Mouse (Mus musculus) kidney, adult 2 months (tissue): ENCODE data around the gene Grid2. TPM values are rescaled to one million over a fixed set of nuclear protein-coding genes. Genes with fewer than 3 reads are reported as not detected.

Experiments used
- DNase-seq: peaks from one replicate; pipeline ENCODE4 v3.0.0; 2021
- H3K27ac ChIP-seq: fragments of 200-500 bp; 2 replicates; pipeline ENCODE4 v1.5.1; 2012; ENCODE audit warnings: low read depth, low read length, control low read depth, inconsistent platforms; ENCODE audit not compliant: insufficient read depth
- H3K27me3 ChIP-seq: fragments of 200-500 bp; replicated peaks from 2 replicates; pipeline ENCODE4 v1.6.1; 2012; ENCODE audit warnings: mild to moderate bottlenecking, moderate library complexity, low read length, inconsistent platforms; ENCODE audit not compliant: control insufficient read depth, insufficient read depth
- H3K36me3 ChIP-seq: fragments of 200-500 bp; 2 replicates; pipeline ENCODE4 v1.6.1; 2012; ENCODE audit warnings: mild to moderate bottlenecking, moderate library complexity, low read length, inconsistent platforms; ENCODE audit not compliant: control insufficient read depth, insufficient read depth
- H3K4me1 ChIP-seq: fragments of 200-500 bp; 2 replicates; pipeline ENCODE4 v1.6.1; 2011; ENCODE audit warnings: low read length; ENCODE audit not compliant: control insufficient read depth, insufficient read depth
- H3K4me3 ChIP-seq: fragments of 200-500 bp; 2 replicates; pipeline ENCODE4 v1.5.1; 2011; ENCODE audit warnings: mild to moderate bottlenecking, low read depth, low read length, control low read depth; ENCODE audit not compliant: insufficient read depth
- CTCF ChIP-seq: fragments of 200-500 bp; conservative IDR thresholded peaks from 2 replicates; pipeline ENCODE4 v1.5.1; 2011; ENCODE audit warnings: low read depth, mild to moderate bottlenecking, control low read depth, low read length, moderate library complexity, mixed read lengths; ENCODE audit not compliant: insufficient read depth, insufficient read length
- POLR2A ChIP-seq: fragments of 200-500 bp; IDR thresholded peaks from one replicate; pipeline ENCODE4 v1.6.1; 2011; ENCODE audit warnings: low read depth, low read length, control low read depth
- WGBS: fragments of 180-500 bp; shearing (Covaris S2); methylation state at CpG from one replicate; pipeline ENCODE4 v1.1.7; 2018; 5-methylcytosine and 5-hydroxymethylcytosine counted together
- polyA plus RNA-seq: library from polyadenylated mRNA; depleted of rRNA; stranded (reverse); fragments of >200 nt; gene quantifications from 2 replicates; pipeline ENCODE4 v1.2.3, GENCODE M21; 2012

Gene Grid2
- polyA plus RNA-seq, 1 experiment, result not detected

- TF ChIP-seq CTCF (no peak), POLR2A (no peak)
- no peak for DNase-seq
- Histone ChIP-seq H3K27ac (no peak overlapping the region), H3K36me3 (no peaks in the 10 kb centered on the region), H3K4me3 (no peak overlapping the region), H3K4me1 (no peaks in the 10 kb centered on the region), H3K27me3 (no peaks in the 10 kb centered on the region; the same call in 1 of the 2 replicates)
- 11% methylated on average over 19 of the region's 19 CpGs for WGBS
Measured at GRCm38 (mm10) chr6:64688181-64688944, 1432.7 kb downstream of the Grid2 start.

- Histone ChIP-seq H3K27me3 (no peaks in the 10 kb centered on the region), H3K4me1 (no peaks in the 10 kb centered on the region), H3K27ac (no peak overlapping the region), H3K4me3 (no peak overlapping the region), H3K36me3 (no peaks in the 10 kb centered on the region)
- no peak for DNase-seq
- TF ChIP-seq POLR2A (no peak), CTCF (no peak)
- 50% methylated on average over 7 of the region's 7 CpGs for WGBS
Measured at GRCm38 (mm10) chr6:64694688-64695087, 1439.0 kb downstream of the Grid2 start.

GRCm38 (mm10) chr6:64703659-64704058 is 1448.0 kb downstream of the Grid2 start:
- Histone ChIP-seq H3K27me3 (no peaks in the 10 kb centered on the region), H3K27ac (no peak overlapping the region), H3K4me3 (no peak overlapping the region), H3K4me1 (no peaks in the 10 kb centered on the region), H3K36me3 (no peaks in the 10 kb centered on the region)
- WGBS, result 72% methylated on average over 2 of the region's 2 CpGs
- DNase-seq, result no peak
- TF ChIP-seq CTCF (no peak), POLR2A (no peak)

DNA sequence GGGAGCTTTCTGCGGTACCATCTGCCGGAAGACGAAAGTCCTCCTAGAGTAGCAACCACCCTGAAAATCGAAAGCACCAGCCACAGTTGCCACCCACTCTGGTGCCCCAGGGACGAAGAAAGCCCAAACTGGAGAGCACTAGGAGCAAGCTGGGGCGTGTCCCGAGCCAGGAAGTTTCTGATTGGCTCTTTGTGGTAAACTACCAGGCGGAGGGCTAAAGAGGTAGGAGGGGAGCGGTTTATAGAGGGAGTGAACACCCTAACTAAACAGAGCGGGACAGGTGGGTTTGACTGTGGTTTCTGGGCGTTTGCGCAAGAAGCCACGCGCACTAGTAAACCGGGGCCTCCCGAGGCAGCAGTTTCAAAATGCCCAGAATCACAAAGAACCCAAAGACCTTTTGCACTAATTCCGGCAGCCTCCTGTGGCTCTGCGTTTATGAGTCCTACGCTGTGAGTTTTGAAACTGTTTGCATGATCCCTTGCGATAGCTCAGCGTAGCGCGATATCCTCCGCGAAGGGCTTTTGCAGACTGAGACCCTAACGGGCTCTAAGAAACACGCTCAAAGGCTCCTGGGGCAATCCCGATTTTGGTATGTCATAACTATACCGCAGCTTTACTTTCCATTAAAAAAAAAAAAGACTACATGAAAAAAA is 1472.2 kb downstream of the Grid2 start:
- H3K4me1 ChIP-seq, result 0 out of 2 replicates have a peak, but pooled peaks cover 4% of the 10 kb centered on the region
- H3K4me3 ChIP-seq, result peak overlapping the region; percentile 16
- peaks cover 5% of the 10 kb centered on the region; the same call in 1 of the 2 replicates for H3K27me3 ChIP-seq
- H3K27ac ChIP-seq, result no peak overlapping the region
- DNase-seq, result peak; percentile 49
- under 1% methylated on average over 29 of the region's 29 CpGs for WGBS
- TF ChIP-seq POLR2A, result no peak
- H3K36me3 ChIP-seq, result no peaks in the 10 kb centered on the region

GRCm38 (mm10) chr6:64728499-64729198 is 1473.0 kb downstream of the Grid2 start, which contains the start of gene Atoh1:
Atoh1 (plus strand) TSS chr6:64729125.
- TF ChIP-seq POLR2A (no peak), CTCF (no peak)
- Histone ChIP-seq H3K4me1 (0 out of 2 replicates have a peak, but pooled peaks cover 4% of the 10 kb centered on the region), H3K27me3 (peaks cover 8% of the 10 kb centered on the region), H3K27ac (no peak within 1 kb of the TSS), H3K4me3 (peak within 1 kb of the TSS; percentile 42), H3K36me3 (no peaks in the 10 kb centered on the region)
- 2% methylated on average over 34 of the region's 34 CpGs for WGBS
- DNase-seq, result peak; percentile 62

GRCm38 (mm10) chr6:64729231-64730011 is 1473.7 kb downstream of the Grid2 start:
- Histone ChIP-seq H3K4me3 (peak overlapping the region; percentile 42), H3K27ac (no peak overlapping the region), H3K4me1 (0 out of 2 replicates have a peak, but pooled peaks cover 4% of the 10 kb centered on the region), H3K27me3 (peaks cover 11% of the 10 kb centered on the region), H3K36me3 (no peaks in the 10 kb centered on the region)
- under 1% methylated on average over 53 of the region's 53 CpGs for WGBS
- DNase-seq, result no peak
- TF ChIP-seq POLR2A, result no peak
- TF ChIP-seq CTCF, result no peak
